Mouse (Mus musculus) small intestine, adult 2 months (tissue): ENCODE results near the gene Nrm.
A peak's percentile ranks its signal among the peaks of the same experiment; 100 is the strongest.

Source experiments
- CTCF ChIP-seq: fragments of 200-500 bp; IDR thresholded peaks from 2 replicates; pipeline ENCODE4 v1.5.1; 2012; ENCODE audit warnings: low read depth, mild to moderate bottlenecking, control low read depth, inconsistent platforms, low read length, moderate library complexity, mixed read lengths; ENCODE audit not compliant: insufficient replicate concordance, insufficient read length; ENCODE audit errors: extremely low read depth
- POLR2A ChIP-seq: fragments of 200-500 bp; IDR thresholded peaks from 2 replicates; pipeline ENCODE4 v1.6.1; 2012; ENCODE audit warnings: low read depth, mild to moderate bottlenecking, control low read depth, inconsistent platforms, low read length, moderate library complexity

- TF ChIP-seq CTCF (peak; percentile 48; the same call in 1 of the 2 replicates), POLR2A (no peak)
Measured at GRCm38 (mm10) chr17:35870884-35871696, 10.0 kb downstream of the Nrm start.
